Mouse (Mus musculus) central nervous system, embryonic 14 days (tissue): ENCODE data around the gene Selenoo. TPM values are rescaled to one million over a fixed set of nuclear protein-coding genes. Genes with fewer than 3 reads are reported as not detected.

Experiments used
- polyA plus RNA-seq: library from polyadenylated mRNA; depleted of rRNA; stranded (reverse); fragments of >200 nt; gene quantifications from 2 replicates; pipeline ENCODE4 v1.2.3, GENCODE M21; 2012; rRNA removed

Selenoo gene
- polyA plus RNA-seq, result 38.6 and 40.2 TPM in 2 replicates

DNA sequence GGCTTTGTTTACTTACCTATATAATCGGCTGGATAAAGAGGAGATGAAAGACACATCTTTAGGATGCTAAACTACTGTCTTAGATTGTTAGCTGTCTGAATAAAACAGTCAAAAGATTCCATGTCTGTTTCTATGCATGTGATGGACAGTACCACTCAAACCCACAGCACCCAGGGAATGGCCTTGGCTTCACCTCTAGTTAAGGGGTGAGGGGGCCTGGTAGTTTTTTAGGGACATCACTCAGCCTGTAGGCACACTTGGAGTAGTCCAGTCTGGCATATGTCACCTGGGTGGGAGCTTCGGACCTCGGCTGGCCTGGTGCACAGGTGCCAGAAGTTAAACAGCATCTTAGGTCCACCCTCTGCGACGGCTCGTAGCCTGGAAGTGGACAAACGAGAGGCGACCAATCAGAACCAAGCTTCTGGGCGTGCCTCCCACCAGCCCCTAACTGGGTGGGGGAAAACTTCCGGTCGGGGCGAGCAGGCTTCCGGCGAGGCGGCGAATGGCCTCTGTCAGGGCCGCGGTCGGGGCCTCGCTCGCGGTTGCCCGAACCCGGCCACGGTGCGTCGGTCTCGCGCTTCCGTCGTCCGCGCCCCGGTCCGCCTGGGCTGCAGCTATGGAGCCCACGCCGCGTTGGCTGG is at the start of gene Selenoo:
Selenoo (plus strand) TSS at position 478 of the 641 bp plus-strand sequence.

GRCm38 (mm10) chr15:89059161-89059931 is 29.5 kb upstream of the Selenoo start, which contains the start of gene Panx2:
Panx2 (plus strand) TSS chr15:89059734.

GRCm38 (mm10) chr15:89074613-89075477 is 14.0 kb upstream of the Selenoo start, which contains the start of gene Trabd:
Trabd (plus strand) TSS chr15:89075124.

GRCm38 (mm10) chr15:89122649-89123366 is 33.9 kb downstream of the Selenoo start, which contains the start of gene Tubgcp6:
Tubgcp6 (minus strand) TSS chr15:89123112.

DNA sequence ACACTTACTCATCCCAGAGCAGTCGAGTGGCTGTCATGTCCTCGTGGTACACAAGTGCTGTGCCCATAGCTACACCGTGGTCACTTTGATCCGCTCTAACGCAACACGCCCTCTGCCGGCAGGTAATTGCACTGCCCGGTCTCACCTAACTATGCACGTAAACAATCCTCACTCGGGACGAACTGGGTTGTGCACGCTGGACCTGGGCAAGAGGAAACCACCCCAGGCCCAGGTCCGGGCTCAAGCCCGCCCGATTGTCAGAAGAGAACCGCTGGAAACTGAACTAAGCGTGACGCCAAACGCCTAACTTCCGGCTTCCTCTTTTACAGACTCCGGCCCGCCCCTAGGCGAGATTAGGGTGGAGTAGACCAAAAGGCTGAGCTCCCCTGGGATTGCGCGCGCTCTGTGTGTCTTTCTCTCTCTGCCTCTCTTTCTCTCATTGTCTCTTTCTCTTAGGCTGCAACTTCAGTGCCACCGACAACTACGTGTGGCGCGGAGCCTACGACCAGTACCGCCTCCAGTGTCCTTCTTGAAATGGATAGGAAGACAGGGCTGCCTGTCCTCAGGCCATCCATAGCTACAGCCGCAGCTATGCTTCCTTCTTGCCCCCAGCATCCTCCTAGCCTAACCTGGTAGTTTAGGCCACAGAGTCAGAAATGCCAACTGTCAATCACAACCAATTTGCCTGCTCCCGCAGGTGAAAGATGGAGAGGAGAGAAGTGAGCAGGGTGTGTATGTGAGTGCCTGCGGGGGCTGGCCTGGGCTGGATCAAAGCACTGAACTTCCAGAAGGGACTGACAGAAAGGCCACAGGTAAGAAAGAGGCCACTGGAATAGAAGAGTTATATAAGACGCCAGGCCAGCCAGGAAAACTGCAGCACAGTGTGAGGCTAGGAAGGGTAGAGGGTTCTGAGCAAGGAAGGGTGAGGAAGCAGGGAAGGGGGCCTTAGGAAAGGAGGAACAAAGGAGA is 39.8 kb downstream of the Selenoo start, which contains the start of gene Hdac10:
Hdac10 (minus strand) TSS at position 319 of the 969 bp plus-strand sequence.

GRCm38 (mm10) chr15:89140659-89141252 is 51.9 kb downstream of the Selenoo start, which contains the start of gene Mapk12:
Mapk12 (minus strand) TSS chr15:89140703.

DNA sequence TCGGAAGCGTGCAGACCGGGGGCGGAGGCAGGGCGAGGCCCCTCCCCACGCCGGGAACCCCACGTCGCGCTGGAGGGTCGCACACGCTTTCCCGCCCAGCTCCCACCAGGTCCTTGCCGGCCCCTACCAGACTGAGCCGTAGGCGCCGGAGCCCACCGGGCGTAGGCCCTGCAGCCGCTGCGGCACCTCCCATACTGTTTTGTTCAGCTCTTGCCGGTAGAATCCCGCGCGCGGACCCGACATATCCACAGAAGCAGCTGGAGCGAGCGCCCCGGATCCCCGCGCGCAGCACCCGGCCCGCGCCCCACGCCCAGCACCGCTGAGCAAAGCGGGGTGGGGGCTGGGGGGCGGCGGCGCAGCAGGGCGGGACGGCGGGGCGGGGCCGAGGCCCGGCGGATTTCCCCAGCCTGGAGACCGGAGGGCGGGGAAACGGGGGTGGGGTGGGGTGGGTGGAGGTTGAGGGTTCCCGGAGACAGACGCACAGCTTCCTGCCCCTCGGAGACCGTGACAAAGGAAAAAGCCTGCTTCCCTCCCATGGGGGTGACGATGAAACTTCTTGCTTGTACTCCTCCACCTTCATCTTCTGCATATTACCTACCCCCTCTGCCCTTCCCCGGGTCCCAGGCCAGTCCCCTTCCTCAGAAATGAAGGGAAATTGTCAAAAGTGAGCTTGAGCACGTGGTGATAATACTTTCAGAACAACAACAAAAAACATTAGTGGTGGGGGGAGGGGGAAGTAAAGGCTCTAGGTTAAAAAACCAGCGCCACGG is 60.6 kb downstream of the Selenoo start, which contains the start of gene Mapk11:
Mapk11 (minus strand) TSS at position 358 of the 770 bp plus-strand sequence.

Other genes starting within 250 kb of the Selenoo start
- 15.7 and 18.5 TPM in 2 replicates for gene Pim3, start 226.9 kb upstream of the Selenoo start, polyA plus RNA-seq
- gene Ttll8, start 134.7 kb upstream of the Selenoo start, polyA plus RNA-seq, result 0.29 and 0.53 TPM in 2 replicates
- gene Mlc1, start 110.1 kb upstream of the Selenoo start, polyA plus RNA-seq, result 9.9 and 17.6 TPM in 2 replicates
- not detected in 2 replicates for gene Mov10l1, start 106.2 kb upstream of the Selenoo start, polyA plus RNA-seq
- gene Panx2, start 29.4 kb upstream of the Selenoo start, polyA plus RNA-seq, result 12.5 and 14.4 TPM in 2 replicates
- gene Trabd, start 14.0 kb upstream of the Selenoo start, polyA plus RNA-seq, result 41.0 and 43.0 TPM in 2 replicates
- gene Tubgcp6, start 34.0 kb downstream of the Selenoo start, polyA plus RNA-seq, result 39.6 and 40.3 TPM in 2 replicates
- gene Hdac10, start 39.6 kb downstream of the Selenoo start, polyA plus RNA-seq, result 43.2 and 45.5 TPM in 2 replicates
- gene Mapk12, start 51.6 kb downstream of the Selenoo start, polyA plus RNA-seq, result 15.5 TPM in 2 replicates
- 63.8 and 66.3 TPM in 2 replicates for gene Mapk11, start 60.5 kb downstream of the Selenoo start, polyA plus RNA-seq
- gene Plxnb2, start 91.7 kb downstream of the Selenoo start, polyA plus RNA-seq, result 177 and 193 TPM in 2 replicates
- 137 and 147 TPM in 2 replicates for gene Dennd6b, start 107.4 kb downstream of the Selenoo start, polyA plus RNA-seq
- 132 and 154 TPM in 2 replicates for gene Ppp6r2, start 122.5 kb downstream of the Selenoo start, polyA plus RNA-seq
- 177 and 203 TPM in 2 replicates for gene Sbf1, start 226.2 kb downstream of the Selenoo start, polyA plus RNA-seq
- 0.04 and 0.06 TPM in 2 replicates for gene Adm2, start 233.6 kb downstream of the Selenoo start, polyA plus RNA-seq
- not detected in 2 replicates for gene Miox, start 245.3 kb downstream of the Selenoo start, polyA plus RNA-seq